Comparison of ENCODE assay signal across 9 mouse cellular contexts in the genomic region with DNA sequence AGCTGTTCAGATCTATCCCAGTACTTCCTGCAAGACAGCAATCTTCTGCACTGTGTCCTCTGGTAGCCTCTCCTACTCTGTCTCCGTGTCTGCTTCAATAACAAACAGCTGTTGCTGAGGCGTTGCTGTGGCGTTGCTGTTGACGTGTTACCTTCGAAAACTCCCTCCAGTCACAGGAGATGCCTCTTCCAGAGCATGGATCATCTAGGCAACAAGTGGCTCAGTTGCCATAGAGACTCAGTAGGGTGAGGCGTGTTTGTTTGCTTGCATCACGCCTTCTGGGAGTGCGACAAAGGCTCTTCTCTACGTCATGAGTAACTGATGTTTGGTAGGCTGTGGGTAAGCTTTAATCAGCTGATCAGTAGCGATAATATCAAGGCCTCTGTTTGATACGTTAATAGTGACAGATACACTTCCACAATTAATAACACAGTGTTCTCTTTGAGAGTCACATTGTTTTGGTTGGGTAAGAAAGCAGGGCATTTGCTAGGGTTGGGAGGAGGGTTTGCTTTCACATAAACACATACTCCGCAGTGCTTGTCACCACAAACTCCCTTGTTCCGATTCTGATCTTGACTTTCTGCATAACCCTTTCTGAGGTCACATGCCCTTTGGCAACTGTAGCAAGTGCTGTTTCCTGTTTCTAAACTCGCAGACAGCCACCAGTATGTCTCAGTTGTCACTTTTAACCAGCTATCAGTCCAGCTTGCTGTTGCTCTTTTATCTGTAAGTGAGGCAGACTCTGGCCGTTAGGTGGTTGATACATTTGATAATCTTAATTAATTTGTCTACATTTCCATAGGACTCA. TPM values are rescaled to one million over a fixed set of nuclear protein-coding genes. Genes with fewer than 3 reads are reported as not detected.
DNase-seq lines count a peak whose midpoint lies in the region; ATAC-seq and TF ChIP-seq lines count a peak whose summit lies in the region.
"Had no signal": no experiment of that assay in that cellular context is flagged by ENCODE, and none has a peak within 500 bp of the region (broad histone marks: within the 10 kb centered on the region; RNA-seq: fewer than 3 reads in every experiment).

No protein-coding gene starts in this region.

- 43% methylated on average over 15 of the region's 15 CpGs for WGBS in kidney, adult 2 months
- whole genome bisulfite sequencing in kidney, embryonic 16.5 days, result 42% methylated on average over 15 of the region's 15 CpGs
- 30% methylated on average over 15 of the region's 15 CpGs for WGBS in heart, embryonic 12.5 days
- WGBS in liver, embryonic 12.5 days (ENCODE audit: insufficient replicate concordance), result 18% methylated on average over 15 of the region's 15 CpGs
- 24% methylated on average over 15 of the region's 15 CpGs for WGBS in small intestine, adult 2 months
- WGBS in hindbrain, embryonic 14.5 days, result 67% methylated on average over 15 of the region's 15 CpGs

- no peaks in the 10 kb centered on the region for H3K9me3 ChIP-seq in kidney, embryonic 16.5 days (ENCODE audit: low read length)
- no peaks in the 10 kb centered on the region for H3K9me3 ChIP-seq in heart, embryonic 12.5 days (replicated peaks)
- H3K9me3 ChIP-seq in liver, embryonic 12.5 days (replicated peaks), result no peaks in the 10 kb centered on the region
- H3K9me3 ChIP-seq in hindbrain, embryonic 14.5 days (ENCODE audit: control insufficient read depth, low read length), result no peaks in the 10 kb centered on the region
- H3K9me3 ChIP-seq: lung, embryonic 15.5 days had no signal

- no peak for TF ChIP-seq CTCF in kidney, adult 2 months (conservative IDR thresholded peaks at IDR 0.05; ENCODE audit: insufficient read depth, insufficient read length, low read depth, low read length)
- TF ChIP-seq CTCF in bone marrow macrophage, adult 2 months (IDR thresholded peaks at IDR 0.05; ENCODE audit: low read depth, low read length), result no peak
- TF ChIP-seq CTCF in small intestine, adult 2 months (IDR thresholded peaks at IDR 0.05; ENCODE audit: extremely low read depth, insufficient read length, insufficient replicate concordance, low read depth, low read length), result no peak

- no peak overlapping the region for H3K9ac ChIP-seq in kidney, embryonic 16.5 days (replicated peaks; ENCODE audit: low read length)
- H3K9ac ChIP-seq in heart, embryonic 12.5 days, result no peak overlapping the region
- H3K9ac ChIP-seq in liver, embryonic 12.5 days, result no peak overlapping the region
- no peak overlapping the region for H3K9ac ChIP-seq in hindbrain, embryonic 14.5 days
- H3K9ac ChIP-seq: lung, embryonic 15.5 days had no signal

- TF ChIP-seq POLR2A in kidney, adult 2 months (IDR thresholded peaks at IDR 0.05; ENCODE audit: low read depth, low read length), result no peak
- no peak for TF ChIP-seq POLR2A in bone marrow macrophage, adult 2 months (IDR thresholded peaks at IDR 0.05; ENCODE audit: borderline replicate concordance, low read depth, low read length)
- no peak for TF ChIP-seq POLR2A in small intestine, adult 2 months (IDR thresholded peaks at IDR 0.05; ENCODE audit: low read depth, low read length)

- no peak overlapping the region for H3K4me2 ChIP-seq in kidney, embryonic 16.5 days (replicated peaks; ENCODE audit: low read depth, low read length)
- H3K4me2 ChIP-seq in heart, embryonic 12.5 days, result peak overlapping the region; percentile 45
- peak overlapping the region; percentile 40 for H3K4me2 ChIP-seq in liver, embryonic 12.5 days
- H3K4me2 ChIP-seq in hindbrain, embryonic 14.5 days (replicated peaks), result no peak overlapping the region
- H3K4me2 ChIP-seq: lung, embryonic 15.5 days had no signal

- ATAC-seq in kidney, embryonic 16.5 days (ENCODE audit: low FRiP score, low TSS enrichment), result no peak
- ATAC-seq in heart, embryonic 12.5 days (ENCODE audit: insufficient number of reproducible peaks, low FRiP score), result no peak; the same call in 1 of the 2 replicates
- ATAC-seq in liver, embryonic 12.5 days, result peak; percentile 57; the same call in 1 of the 2 replicates
- ATAC-seq in hindbrain, embryonic 14.5 days (ENCODE audit: low FRiP score), result no peak

- DNase-seq in kidney, adult 2 months, result peak; percentile 65
- DNase-seq in urinary bladder, postnatal 10 days (ENCODE audit: low spot score), result no peak
- DNase-seq in hindbrain, embryonic 14.5 days (ENCODE audit: low spot score), result no peak

- H3K4me1 ChIP-seq in kidney, adult 2 months (ENCODE audit: control insufficient read depth, insufficient read depth, low read length), result no peaks in the 10 kb centered on the region; the same call in 1 of the 2 replicates
- H3K4me1 ChIP-seq in kidney, embryonic 16.5 days (ENCODE audit: insufficient read depth, low read length), result no peaks in the 10 kb centered on the region
- H3K4me1 ChIP-seq in bone marrow macrophage, adult 2 months (ENCODE audit: control insufficient read depth, insufficient read depth, low read length), result peaks cover 26% of the 10 kb centered on the region
- peaks cover 21% of the 10 kb centered on the region for H3K4me1 ChIP-seq in heart, embryonic 12.5 days (replicated peaks)
- peaks cover 49% of the 10 kb centered on the region for H3K4me1 ChIP-seq in liver, embryonic 12.5 days
- peaks cover 7% of the 10 kb centered on the region; the same call in 1 of the 2 replicates for H3K4me1 ChIP-seq in small intestine, adult 2 months (ENCODE audit: control insufficient read depth, insufficient read depth, insufficient read length, low read length)
- no peaks in the 10 kb centered on the region for H3K4me1 ChIP-seq in hindbrain, embryonic 14.5 days (replicated peaks; ENCODE audit: control insufficient read depth, insufficient read depth, low read length)
- H3K4me1 ChIP-seq: lung, embryonic 15.5 days had no signal

- H3K27ac ChIP-seq in kidney, adult 2 months (ENCODE audit: insufficient read depth, low read depth, low read length), result peak overlapping the region; percentile 78; the same call in 1 of the 2 replicates
- H3K27ac ChIP-seq in kidney, embryonic 16.5 days (ENCODE audit: low read length), result no peak overlapping the region
- H3K27ac ChIP-seq in bone marrow macrophage, adult 2 months (ENCODE audit: insufficient read depth, low read depth, low read length), result peak overlapping the region; percentile 88
- peak overlapping the region; percentile 74 for H3K27ac ChIP-seq in heart, embryonic 12.5 days (ENCODE audit: poor library complexity, severe bottlenecking)
- peak overlapping the region; percentile 72 for H3K27ac ChIP-seq in liver, embryonic 12.5 days
- H3K27ac ChIP-seq in small intestine, adult 2 months (ENCODE audit: insufficient read depth, low read depth, low read length), result peak overlapping the region; percentile 18
- H3K27ac ChIP-seq in hindbrain, embryonic 14.5 days, result no peak overlapping the region
- H3K27ac ChIP-seq: lung, embryonic 15.5 days had no signal

- H3K36me3 ChIP-seq in kidney, adult 2 months (ENCODE audit: control insufficient read depth, insufficient read depth, low read length), result no peaks in the 10 kb centered on the region
- no peaks in the 10 kb centered on the region for H3K36me3 ChIP-seq in kidney, embryonic 16.5 days (ENCODE audit: insufficient read depth, low read length)
- H3K36me3 ChIP-seq in heart, embryonic 12.5 days, result no peaks in the 10 kb centered on the region
- H3K36me3 ChIP-seq in liver, embryonic 12.5 days, result no peaks in the 10 kb centered on the region
- H3K36me3 ChIP-seq in small intestine, adult 2 months (ENCODE audit: control insufficient read depth, insufficient read depth, low read length), result no peaks in the 10 kb centered on the region
- no peaks in the 10 kb centered on the region for H3K36me3 ChIP-seq in hindbrain, embryonic 14.5 days (replicated peaks; ENCODE audit: control insufficient read depth, insufficient read depth)
- H3K36me3 ChIP-seq: lung, embryonic 15.5 days had no signal

- no peaks in the 10 kb centered on the region for H3K27me3 ChIP-seq in kidney, adult 2 months (replicated peaks; ENCODE audit: control insufficient read depth, insufficient read depth, low read length)
- no peaks in the 10 kb centered on the region for H3K27me3 ChIP-seq in kidney, embryonic 16.5 days (ENCODE audit: insufficient read depth, low read length)
- H3K27me3 ChIP-seq in heart, embryonic 12.5 days (replicated peaks), result no peaks in the 10 kb centered on the region
- H3K27me3 ChIP-seq in liver, embryonic 12.5 days (replicated peaks), result no peaks in the 10 kb centered on the region
- H3K27me3 ChIP-seq in small intestine, adult 2 months (ENCODE audit: control insufficient read depth, insufficient read depth, low read length), result no peaks in the 10 kb centered on the region
- no peaks in the 10 kb centered on the region for H3K27me3 ChIP-seq in hindbrain, embryonic 14.5 days (ENCODE audit: control insufficient read depth, insufficient read depth, low read length)
- H3K27me3 ChIP-seq: lung, embryonic 15.5 days had no signal

- no peak overlapping the region for H3K4me3 ChIP-seq in kidney, adult 2 months (ENCODE audit: insufficient read depth, low read depth, low read length)
- no peak overlapping the region for H3K4me3 ChIP-seq in kidney, embryonic 16.5 days (ENCODE audit: low read length)
- H3K4me3 ChIP-seq in bone marrow macrophage, adult 2 months (ENCODE audit: insufficient read depth, low read length), result peak overlapping the region; percentile 44
- no peak overlapping the region for H3K4me3 ChIP-seq in heart, embryonic 12.5 days
- H3K4me3 ChIP-seq in liver, embryonic 12.5 days, result no peak overlapping the region
- 0 out of 2 replicates have a peak overlapping the region, but pooled peaks have one; percentile 3 for H3K4me3 ChIP-seq in small intestine, adult 2 months (ENCODE audit: low read depth, low read length)
- H3K4me3 ChIP-seq in hindbrain, embryonic 14.5 days (replicated peaks; ENCODE audit: low read length), result no peak overlapping the region
- H3K4me3 ChIP-seq: lung, embryonic 15.5 days had no signal

RNA-seq across cellular contexts. Expression of a gene that starts 46.8 kb away (rescaled TPM):
- 2.0 and 3.3 TPM in 2 replicates for polyA plus RNA-seq in kidney, adult 2 months (2012; rRNA removed)
- polyA plus RNA-seq in kidney, embryonic 16.5 days (2015; fragmentation: Nextera tagmentation; extraction: Ambion mirVana), result 2.6 and 3.5 TPM in 2 replicates
- 17.3 and 19.3 TPM in 2 replicates for polyA plus RNA-seq in bone marrow macrophage, adult 2 months (2012; ENCODE audit: insufficient read depth, insufficient read length, missing spikeins)
- polyA plus RNA-seq in heart, embryonic 12.5 days (2016; fragmentation: Nextera tagmentation; extraction: Ambion mirVana), result 3.3 and 3.9 TPM in 2 replicates
- 0.80 and 1.2 TPM in 2 replicates for polyA plus RNA-seq in liver, embryonic 12.5 days (2016; fragmentation: Nextera tagmentation; extraction: Ambion mirVana)
- polyA plus RNA-seq in small intestine, adult 2 months (2012; rRNA removed), result 4.1 and 7.4 TPM in 2 replicates
- 2.9 and 3.0 TPM in 2 replicates for polyA plus RNA-seq in hindbrain, embryonic 14.5 days (2014; fragmentation: Nextera tagmentation; extraction: Ambion mirVana)

Comparison
In these comparisons a context has a peak if more than half of its experiments do, and no peak if none do; other contexts are left out.
1. H3K27ac ChIP-seq: peak in kidney, adult 2 months (single experiment), bone marrow macrophage, adult 2 months (single experiment), heart, embryonic 12.5 days (single experiment), liver, embryonic 12.5 days (single experiment) and small intestine, adult 2 months (single experiment); none in kidney, embryonic 16.5 days (single experiment) and hindbrain, embryonic 14.5 days (single experiment).
2. H3K4me3 ChIP-seq: peak in bone marrow macrophage, adult 2 months (single experiment) and small intestine, adult 2 months (single experiment); none in kidney, adult 2 months (single experiment), kidney, embryonic 16.5 days (single experiment), heart, embryonic 12.5 days (single experiment), liver, embryonic 12.5 days (single experiment) and hindbrain, embryonic 14.5 days (single experiment).
3. H3K4me2 ChIP-seq: peak in heart, embryonic 12.5 days (single experiment) and liver, embryonic 12.5 days (single experiment); none in kidney, embryonic 16.5 days (single experiment) and hindbrain, embryonic 14.5 days (single experiment).